Mouse (Mus musculus) right cerebral cortex, adult 2 months (tissue): ENCODE measurements at regions not wholly inside any gene's neighbourhood (a gene's known extent, or its start where the extent isn't known, plus 50 kb on each side); places are given as distances from the start of the nearest gene placed in this dataset.

Experiments
- DNase-seq, 2 experiments: peaks; one replicate each; pipeline ENCODE4 v3.0.0; 2021 to 2022; ENCODE audit warnings: low spot score in 2 of 2

- DNase-seq = no peak
These were observed 363.1 kb downstream of the Nr2f2 start for GRCm38 (mm10) chr7:70003200-70003986.

- no peak for DNase-seq
These were observed 367.8 kb downstream of the Nr2f2 start for GRCm38 (mm10) chr7:69998756-69999155.

GRCm38 (mm10) chr7:69994540-69995303 lies 371.8 kb downstream of the Nr2f2 start:
- DNase-seq = no peak

DNA sequence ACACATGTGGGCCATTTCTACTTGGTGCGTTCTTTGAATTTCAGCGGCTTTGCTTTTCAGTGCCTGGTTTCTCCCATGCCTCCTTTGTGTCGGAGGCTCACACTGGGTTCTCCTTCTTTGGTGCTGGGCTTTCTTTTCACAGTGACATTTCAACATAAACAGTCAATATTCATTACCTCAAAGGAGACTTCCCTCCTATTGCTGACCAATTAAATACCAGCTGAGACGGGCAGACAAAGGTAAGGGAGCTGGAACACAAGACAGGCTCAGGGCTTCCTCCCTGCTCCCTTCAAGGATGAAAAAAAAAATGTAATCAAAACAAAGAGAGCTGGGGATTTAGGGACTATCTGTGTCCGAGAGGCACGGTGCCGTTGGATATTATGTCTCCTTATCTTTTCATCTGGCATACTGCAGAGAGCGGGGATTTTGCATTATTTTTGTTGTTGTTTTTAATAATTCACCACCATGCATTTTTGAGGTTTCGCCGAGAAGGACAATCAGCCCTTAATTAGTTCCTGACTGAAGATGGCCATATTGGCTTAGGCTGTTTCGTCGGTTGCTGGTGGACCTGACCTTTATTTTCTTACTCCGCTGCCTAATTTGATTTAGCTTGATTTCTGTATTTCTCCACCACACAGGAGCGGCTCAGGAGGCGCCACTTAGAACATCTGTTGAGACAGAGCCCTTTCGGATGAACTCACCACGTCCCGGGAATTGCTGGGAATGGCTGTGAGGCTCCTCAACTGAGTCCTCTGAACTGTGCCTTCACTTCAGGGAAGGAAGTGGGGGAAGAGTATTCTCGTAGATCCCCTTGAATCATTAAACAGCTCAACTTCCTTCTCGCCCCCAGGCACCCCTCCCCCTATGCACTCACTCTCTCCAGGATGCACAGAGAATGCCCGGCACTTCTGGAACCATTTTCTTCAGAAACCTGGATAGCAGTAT lies 373.9 kb downstream of the Nr2f2 start:
- no peak for DNase-seq

DNA sequence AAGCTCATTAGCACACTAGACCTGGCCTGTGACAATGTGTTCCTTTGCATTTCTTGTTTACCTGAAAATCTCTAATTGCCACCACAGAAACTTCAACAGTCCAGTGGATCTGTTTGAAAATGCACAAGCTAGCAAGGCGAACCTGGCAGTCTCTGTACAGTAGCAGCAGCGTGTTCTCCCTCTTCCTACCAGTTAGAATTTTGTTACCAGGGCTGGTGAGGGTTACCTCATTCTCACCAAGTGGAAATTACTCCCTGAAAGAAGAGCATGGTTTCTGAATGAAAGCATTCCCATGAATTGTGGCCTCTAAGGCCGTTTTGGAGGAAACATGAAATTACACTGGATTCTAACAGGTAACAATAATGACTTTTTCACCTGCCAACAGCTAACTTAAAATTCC lies 374.6 kb downstream of the Nr2f2 start:
- DNase-seq = no peak

DNA sequence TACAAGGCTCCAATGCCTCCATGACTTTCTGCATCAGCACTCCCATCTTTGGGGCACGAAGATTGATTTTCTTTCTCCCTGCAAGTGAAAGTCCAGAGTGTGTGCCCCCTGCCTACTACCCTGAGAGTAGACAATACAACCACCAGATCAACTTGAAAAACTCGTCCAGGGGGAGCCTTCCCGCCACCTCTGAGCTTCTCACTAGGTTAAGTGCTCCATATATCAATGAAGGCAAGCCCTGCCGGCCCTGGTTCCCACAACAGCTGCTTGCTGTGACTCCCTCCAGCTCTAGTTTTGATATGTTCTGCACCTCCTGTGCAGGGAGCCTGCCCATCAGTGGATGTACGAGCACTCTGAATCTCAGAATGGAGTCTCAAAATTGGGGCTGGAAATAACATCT lies 377.8 kb downstream of the Nr2f2 start:
- DNase-seq = no peak

DNA sequence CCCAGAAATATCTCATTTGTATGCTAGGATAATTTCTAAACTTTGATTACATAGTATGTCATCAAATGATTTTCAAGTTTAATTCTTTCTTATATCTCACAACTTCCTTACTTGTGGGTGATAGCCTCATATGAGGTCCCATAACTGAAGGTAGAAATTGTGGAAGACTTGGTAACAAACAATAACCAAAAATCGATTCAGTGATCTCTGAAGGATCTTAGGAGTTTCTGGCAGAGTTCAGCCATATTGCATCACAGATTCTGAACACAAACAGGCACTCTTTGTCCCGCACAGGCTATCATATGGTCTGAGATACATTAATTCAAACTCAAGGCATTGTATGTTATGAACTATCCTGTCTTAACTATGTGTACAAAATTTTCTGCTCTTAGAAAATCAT lies 385.2 kb downstream of the Nr2f2 start:
- DNase-seq = no peak

DNA sequence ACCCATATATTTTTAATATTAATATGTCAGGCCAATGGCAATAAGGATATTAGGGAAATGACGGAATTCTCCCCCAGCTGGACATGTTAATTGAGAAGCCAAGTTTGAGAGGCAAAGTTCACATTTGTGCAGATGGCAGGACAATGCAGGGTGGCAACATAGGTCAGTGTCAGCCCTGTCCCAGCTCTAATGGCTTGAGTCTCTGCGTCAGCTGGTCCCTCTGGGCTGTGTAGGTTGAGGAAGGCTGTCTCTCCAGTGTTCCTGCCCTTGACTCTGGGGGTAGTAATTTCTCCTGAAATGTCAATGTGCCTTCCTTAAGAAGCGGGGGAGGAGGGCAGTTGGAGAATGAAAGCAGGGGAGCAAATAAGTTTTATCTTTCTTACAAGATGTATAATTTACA lies 390.2 kb downstream of the Nr2f2 start:
- DNase-seq = no peak

- no peak for DNase-seq
These were observed 402.5 kb downstream of the Nr2f2 start for GRCm38 (mm10) chr7:69964002-69964401.

DNA sequence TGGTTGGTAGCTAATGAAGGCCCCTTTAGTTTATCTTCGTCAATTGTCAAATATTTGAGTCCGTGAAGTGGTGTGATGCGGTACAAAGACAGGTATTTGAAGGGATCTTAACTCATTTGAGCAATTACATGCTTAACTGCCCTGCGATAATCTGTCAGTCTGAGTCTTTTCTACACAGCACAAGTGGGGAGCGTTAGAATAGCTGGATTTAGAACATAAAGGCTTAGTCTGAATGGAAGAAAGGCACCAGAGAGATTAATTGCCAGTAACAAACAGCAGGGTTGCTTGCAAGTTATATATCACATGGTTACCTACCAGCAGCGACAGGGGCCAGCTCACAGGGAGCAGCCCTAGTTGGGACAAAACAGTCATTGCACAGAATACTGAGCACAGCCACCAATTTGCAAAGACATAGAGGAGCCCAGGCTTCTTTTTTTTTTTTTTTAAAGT lies 416.3 kb downstream of the Nr2f2 start:
- no peak for DNase-seq

DNA sequence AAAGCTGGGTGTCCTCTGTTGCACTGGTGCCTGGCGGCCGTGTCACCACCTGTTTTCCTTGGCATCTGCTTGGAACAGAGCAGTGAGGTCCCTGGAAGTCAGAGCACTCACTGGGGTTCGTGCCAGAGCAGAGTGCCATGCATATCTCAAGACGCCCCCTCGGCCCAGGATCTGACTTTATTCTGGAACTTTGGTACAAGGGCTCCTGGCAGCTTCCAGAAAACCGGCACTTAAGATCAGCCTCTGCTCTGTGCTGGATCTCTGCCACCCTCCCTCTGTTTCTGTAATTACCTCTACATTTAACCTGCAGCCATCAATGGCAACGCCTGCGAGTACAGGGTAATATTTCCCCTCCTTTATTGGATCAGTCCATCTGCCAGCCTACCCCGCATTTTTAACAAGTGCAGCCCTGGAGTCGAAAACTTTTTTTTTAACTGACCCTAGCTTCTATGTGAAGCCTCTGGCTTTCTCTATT lies 416.9 kb downstream of the Nr2f2 start:
- no peak for DNase-seq

DNA sequence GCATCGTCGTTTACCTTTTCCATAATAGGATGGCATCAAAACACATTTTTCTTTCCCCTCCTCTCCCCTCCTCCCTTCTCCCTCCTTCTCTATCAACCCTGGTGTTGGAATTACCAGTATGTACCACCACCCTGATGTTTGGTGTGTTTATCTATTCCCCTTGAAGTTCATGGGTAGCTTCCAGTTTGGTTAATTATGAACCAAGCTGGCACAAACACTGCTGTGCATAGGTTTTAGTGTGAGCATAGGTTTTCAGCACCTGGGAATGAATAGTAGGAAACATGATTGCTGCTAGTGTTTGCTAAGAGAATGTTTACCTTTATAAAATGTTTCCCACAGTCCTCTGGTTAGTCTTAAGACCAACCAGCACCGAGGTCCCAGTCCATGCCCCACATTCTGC lies 420.1 kb downstream of the Nr2f2 start:
- DNase-seq = no peak

DNA sequence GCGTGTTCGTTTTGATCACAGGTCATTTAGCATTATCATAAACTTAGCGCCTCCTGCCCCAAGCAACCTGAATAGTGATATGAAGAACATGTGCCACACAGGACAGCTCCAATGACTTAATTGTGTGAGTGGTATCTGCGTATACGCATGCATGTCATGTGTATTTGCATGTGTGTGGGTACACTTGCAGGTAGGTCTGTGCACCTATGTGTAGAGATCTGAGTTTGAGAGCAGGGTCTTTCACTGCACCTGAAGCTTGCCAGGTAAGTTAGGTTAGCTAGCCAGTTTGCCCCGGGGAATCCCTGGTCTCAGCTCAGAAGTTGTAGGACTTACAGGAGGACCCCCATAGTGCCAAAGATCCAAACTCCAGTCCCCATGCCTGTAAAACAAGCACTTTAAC lies 424.7 kb downstream of the Nr2f2 start:
- no peak for DNase-seq

GRCm38 (mm10) chr7:69925261-69925660 lies 441.3 kb downstream of the Nr2f2 start:
- no peak for DNase-seq

GRCm38 (mm10) chr7:69924551-69924950 lies 442.0 kb downstream of the Nr2f2 start:
- DNase-seq = no peak

GRCm38 (mm10) chr7:69911760-69912159 lies 454.8 kb downstream of the Nr2f2 start:
- DNase-seq = no peak

DNA sequence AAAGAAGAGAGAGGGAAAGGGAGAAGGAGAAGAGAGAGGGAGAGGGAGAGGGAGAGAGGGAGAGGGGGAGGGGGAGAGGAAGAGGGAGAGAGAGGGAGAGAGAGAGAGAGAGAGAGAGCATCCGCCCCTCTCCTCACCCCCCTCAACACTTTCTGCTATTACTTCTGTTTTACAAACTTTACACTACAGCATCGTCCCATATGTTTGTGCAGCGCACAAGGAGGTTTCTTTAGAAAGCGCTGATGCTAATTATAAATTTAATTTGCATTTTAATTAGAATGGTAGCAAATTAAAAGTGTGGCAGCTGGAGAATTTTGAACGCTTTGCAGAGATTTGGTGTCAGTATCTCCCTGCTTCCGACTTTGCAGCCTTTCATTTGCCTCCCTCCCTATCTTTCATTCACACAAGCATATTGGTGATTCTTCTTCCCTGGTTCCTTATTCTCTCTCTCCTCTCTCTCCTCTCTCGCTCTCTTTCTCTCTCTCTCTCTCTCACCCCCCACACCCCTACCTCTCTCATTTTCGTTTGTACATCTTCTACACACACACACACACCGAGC lies 476.0 kb downstream of the Nr2f2 start:
- no peak for DNase-seq

DNA sequence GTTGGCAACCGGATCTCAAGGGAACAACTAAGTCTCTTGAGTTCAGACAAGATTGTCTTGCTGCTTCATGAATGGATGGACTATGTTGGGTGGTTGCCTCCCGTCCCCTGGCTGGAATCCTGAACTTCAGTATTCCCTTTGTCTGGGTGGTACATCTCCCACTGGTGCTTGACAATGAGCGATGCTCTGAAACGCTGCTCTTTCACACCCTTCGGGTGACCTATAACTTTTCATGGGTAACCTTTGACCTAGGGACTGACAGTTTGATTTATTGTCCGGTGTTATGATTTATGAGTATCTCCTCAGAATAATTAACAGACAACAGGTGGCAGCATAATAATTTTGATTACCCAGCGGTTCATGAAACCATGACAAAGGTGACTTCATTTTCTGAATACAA lies 478.3 kb downstream of the Nr2f2 start:
- DNase-seq = no peak

GRCm38 (mm10) chr7:69877031-69877430 lies 489.5 kb downstream of the Nr2f2 start:
- DNase-seq = no peak

GRCm38 (mm10) chr7:69865801-69866200 lies 500.7 kb downstream of the Nr2f2 start:
- no peak for DNase-seq

- DNase-seq = peak in 1 of 2 experiments; percentile 5
These were observed 521.8 kb downstream of the Nr2f2 start for GRCm38 (mm10) chr7:69844631-69845324.
